Mouse (Mus musculus): ENCODE measurements at regions not wholly inside any gene's neighbourhood (a gene's known extent, or its start where the extent isn't known, plus 50 kb on each side); places are given as distances from the start of the nearest gene placed in this dataset.
"Not testable (repeated sequence)": the region's sequence is repeated elsewhere in the genome, so short reads cannot be mapped to it uniquely, and the experiment has no call there.

- no peak for DNase-seq
Measured at GRCm38 (mm10) chr13:73041233-73042040, 218.8 kb upstream of the Irx4 start.

GRCm38 (mm10) chr13:73069840-73070530 lies 190.3 kb upstream of the Irx4 start:
- DNase-seq, result no peak

GRCm38 (mm10) chr13:73070531-73070908 lies 189.8 kb upstream of the Irx4 start:
- no peak for DNase-seq

GRCm38 (mm10) chr13:73071032-73071431 lies 189.2 kb upstream of the Irx4 start:
- DNase-seq, result no peak

GRCm38 (mm10) chr13:73071854-73072852 lies 188.1 kb upstream of the Irx4 start:
- no peak for DNase-seq

- DNase-seq, result no peak
Measured at GRCm38 (mm10) chr13:73077866-73078430, 182.3 kb upstream of the Irx4 start.

- DNase-seq, result not testable (repeated sequence)
Measured at GRCm38 (mm10) chr13:73087815-73088214, 172.5 kb upstream of the Irx4 start.

GRCm38 (mm10) chr13:73091886-73092285 lies 168.4 kb upstream of the Irx4 start:
- no peak for DNase-seq

- DNase-seq, result no peak
Measured at GRCm38 (mm10) chr13:73097502-73097901, 162.8 kb upstream of the Irx4 start.

GRCm38 (mm10) chr13:73099407-73099806 lies 160.9 kb upstream of the Irx4 start:
- no peak for DNase-seq

- no peak for DNase-seq
Measured at GRCm38 (mm10) chr13:73107250-73107993, 152.9 kb upstream of the Irx4 start.

GRCm38 (mm10) chr13:73116822-73117632 lies 143.3 kb upstream of the Irx4 start:
- no peak for DNase-seq

GRCm38 (mm10) chr13:73117633-73118076 lies 142.6 kb upstream of the Irx4 start:
- DNase-seq, result no peak

- no peak for DNase-seq
Measured at GRCm38 (mm10) chr13:73122945-73123344, 137.3 kb upstream of the Irx4 start.

GRCm38 (mm10) chr13:73131270-73131669 lies 129.0 kb upstream of the Irx4 start:
- no peak for DNase-seq

GRCm38 (mm10) chr13:73132746-73133145 lies 127.5 kb upstream of the Irx4 start:
- no peak for DNase-seq

- no peak for DNase-seq
Measured at GRCm38 (mm10) chr13:73134929-73135328, 125.3 kb upstream of the Irx4 start.

- no peak for DNase-seq
Measured at GRCm38 (mm10) chr13:73141302-73141701, 119.0 kb upstream of the Irx4 start.

GRCm38 (mm10) chr13:73158016-73158415 lies 102.3 kb upstream of the Irx4 start:
- DNase-seq, result no peak

GRCm38 (mm10) chr13:73159454-73159853 lies 100.8 kb upstream of the Irx4 start:
- no peak for DNase-seq

GRCm38 (mm10) chr13:73159865-73160264 lies 100.4 kb upstream of the Irx4 start:
- DNase-seq, result no peak

All from kidney, adult 18-20 months (tissue).